Mouse (Mus musculus) stomach, postnatal 0 days (tissue): ENCODE results near the gene Klhl8.
A peak's percentile ranks its signal among the peaks of the same experiment; 100 is the strongest.

Experiments used
- CTCF ChIP-seq: IDR thresholded peaks from 2 replicates; pipeline ENCODE4 v1.5.1; 2016; ENCODE audit warnings: antibody characterized with exemption, low read depth, mild to moderate bottlenecking, moderate library complexity
- EP300 ChIP-seq: optimal IDR thresholded peaks from 2 replicates; pipeline ENCODE3; 2016; ENCODE audit warnings: antibody characterized with exemption

DNA sequence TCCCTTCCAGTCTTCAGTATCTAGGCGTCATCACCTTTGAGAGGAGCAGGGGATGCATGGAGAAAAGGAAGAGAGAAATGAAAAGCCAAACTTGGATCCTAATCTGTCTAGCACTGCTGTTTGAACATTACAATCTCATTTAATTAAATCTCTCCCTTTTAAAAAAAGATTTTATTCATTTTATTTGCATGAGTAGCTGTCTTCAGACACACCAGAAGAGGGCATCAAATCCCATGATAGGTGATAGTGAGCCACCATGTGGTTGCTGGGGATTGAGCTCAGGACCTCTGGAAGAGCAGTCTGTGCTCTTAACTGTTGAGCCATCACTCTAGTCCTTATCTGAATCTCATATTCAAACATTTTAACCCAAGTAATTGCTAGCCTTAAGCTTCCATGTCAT, 80.2 kb downstream of the Klhl8 start:
- TF ChIP-seq CTCF (peak; percentile 13; the same call in 1 of the 2 replicates), EP300 (no peak)
